Mouse (Mus musculus) intestine, embryonic 15.5 days (tissue): ENCODE data around the gene Hsd3b7. TPM values are rescaled to one million over a fixed set of nuclear protein-coding genes. Genes with fewer than 3 reads are reported as not detected.
"Not testable (repeated sequence)": the region's sequence is repeated elsewhere in the genome, so short reads cannot be mapped to it uniquely, and the experiment has no call there.

Experiments used
- ATAC-seq: fragments of 200-750 bp; cut with Nextera tagmentation; 2 replicates; pipeline ENCODE4 v1.8.0; 2017; ENCODE audit warnings: moderate TSS enrichment, moderate library complexity
- H3K27ac ChIP-seq: fragments of 300-500 bp; sonication (generic); 2 replicates; pipeline ENCODE4 v1.5.1; 2015; ENCODE audit warnings: mild to moderate bottlenecking, inconsistent platforms
- H3K27me3 ChIP-seq: fragments of 300-500 bp; sonication (generic); replicated peaks from 2 replicates; pipeline ENCODE4 v1.6.1; 2015; ENCODE audit warnings: inconsistent platforms
- H3K36me3 ChIP-seq: fragments of 300-500 bp; sonication (generic); 2 replicates; pipeline ENCODE4 v1.6.1; 2015; ENCODE audit warnings: inconsistent platforms
- H3K4me1 ChIP-seq: fragments of 300-500 bp; sonication (generic); replicated peaks from 2 replicates; pipeline ENCODE4 v1.6.1; 2015; ENCODE audit warnings: inconsistent platforms
- H3K4me2 ChIP-seq: fragments of 300-500 bp; sonication (generic); replicated peaks from 2 replicates; pipeline ENCODE4 v1.6.1; 2015; ENCODE audit warnings: mild to moderate bottlenecking, inconsistent platforms
- H3K4me3 ChIP-seq: fragments of 300-500 bp; sonication (generic); replicated peaks from 2 replicates; pipeline ENCODE4 v1.5.1; 2015; ENCODE audit warnings: inconsistent platforms
- H3K9ac ChIP-seq: fragments of 300-500 bp; sonication (generic); 2 replicates; pipeline ENCODE4 v1.6.1; 2015; ENCODE audit warnings: inconsistent platforms
- H3K9me3 ChIP-seq: fragments of 300-500 bp; sonication (generic); 2 replicates; pipeline ENCODE4 v1.6.1; 2016; ENCODE audit warnings: inconsistent platforms
- WGBS: fragments of 180-500 bp; shearing (Covaris S2); methylation state at CpG from one replicate; pipeline ENCODE4 v1.1.7; 2015; 5-methylcytosine and 5-hydroxymethylcytosine counted together
- polyA plus RNA-seq: library from polyadenylated mRNA; unstranded; fragments of >200 nt; fragmentation: Nextera tagmentation; extraction: Ambion mirVana; gene quantifications from 2 replicates; pipeline ENCODE4 v1.2.1, GENCODE M21; 2015

Hsd3b7 gene
- polyA plus RNA-seq, 1 experiment from 2014 or later: 28.0 TPM

DNA sequence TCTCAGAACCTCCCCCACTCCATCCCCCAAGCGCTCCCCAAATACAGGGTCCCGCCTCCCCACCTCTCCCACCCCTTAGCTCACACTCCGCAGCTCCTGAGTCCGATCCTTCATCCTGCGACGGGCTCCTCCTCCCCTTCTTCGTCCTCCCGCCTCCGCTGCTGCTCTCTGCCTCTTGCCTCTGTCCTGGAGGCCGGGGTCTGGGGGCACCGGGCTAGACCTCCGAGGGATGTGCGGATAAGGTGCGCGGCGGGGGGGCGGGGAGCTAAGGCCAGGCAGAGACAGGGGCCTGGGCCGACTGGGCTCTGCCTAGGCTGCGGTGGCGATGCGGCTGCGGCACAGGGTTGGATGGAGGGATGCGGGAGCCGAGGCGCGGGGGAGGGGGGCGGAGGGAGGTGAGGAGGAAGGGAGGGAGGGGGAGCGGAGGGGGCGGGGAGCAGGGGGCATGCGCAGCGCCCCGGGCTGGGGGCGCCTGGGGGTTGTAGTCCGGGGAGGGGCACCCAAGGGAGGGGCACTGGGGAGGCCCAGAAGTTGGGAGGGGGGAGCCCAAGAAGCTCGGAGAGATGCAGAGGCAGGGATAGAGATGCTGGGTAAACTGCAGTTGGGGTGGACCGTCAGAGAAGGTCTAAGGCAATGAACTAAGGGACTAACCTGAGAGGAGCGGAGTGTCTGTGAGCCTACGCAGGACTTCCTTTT lies 23.9 kb downstream of the Hsd3b7 start, which contains the start of the genes Stx4a and Stx1b:
TSS of gene Stx4a (plus strand) at position 119 of the 696 bp plus-strand sequence.
TSS of gene Stx1b (minus strand) at position 374 of the 696 bp plus-strand sequence.
- no peaks in the 10 kb centered on the region for H3K27me3 ChIP-seq
- 6% methylated on average over 24 of the region's 38 CpGs for WGBS
- H3K4me1 ChIP-seq: peaks cover 7% of the 10 kb centered on the region; the same call in 1 of the 2 replicates
- H3K4me3 ChIP-seq: peak within 1 kb of the TSS; percentile 56
- ATAC-seq: peak; percentile 68
- no peaks in the 10 kb centered on the region for H3K9me3 ChIP-seq
- H3K27ac ChIP-seq: no peak within 1 kb of the TSS
- peak within 1 kb of the TSS; percentile 67 for H3K9ac ChIP-seq
- H3K4me2 ChIP-seq: peak within 1 kb of the TSS; percentile 72
- H3K36me3 ChIP-seq: no peaks in the 10 kb centered on the region

DNA sequence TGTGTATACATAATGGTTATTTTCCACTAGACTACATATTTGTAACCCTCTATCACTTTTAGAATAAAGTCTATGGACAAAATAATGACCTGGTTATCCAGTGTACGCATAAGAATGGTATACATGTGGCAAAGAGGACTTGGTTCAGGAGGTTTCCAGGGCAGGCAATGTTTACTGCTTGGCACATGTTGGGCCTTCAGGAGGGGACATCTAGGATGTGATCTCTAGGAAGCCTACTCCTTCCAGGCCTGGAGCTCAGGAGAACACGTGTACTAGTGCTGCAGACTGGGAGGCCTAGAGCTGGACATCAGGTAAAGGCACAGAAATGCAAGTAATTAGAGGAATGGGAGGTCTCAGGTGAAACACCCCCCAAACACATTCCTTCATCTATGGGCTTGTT lies 35.1 kb downstream of the Hsd3b7 start:
- Histone ChIP-seq H3K36me3 (no peaks in the 10 kb centered on the region), H3K9me3 (no peaks in the 10 kb centered on the region), H3K9ac (no peak overlapping the region), H3K27ac (no peak overlapping the region), H3K4me1 (no peaks in the 10 kb centered on the region), H3K4me2 (no peak overlapping the region), H3K4me3 (no peak overlapping the region), H3K27me3 (no peaks in the 10 kb centered on the region)
- no peak for ATAC-seq
- 78% methylated on average over 2 of the region's 2 CpGs for WGBS

DNA sequence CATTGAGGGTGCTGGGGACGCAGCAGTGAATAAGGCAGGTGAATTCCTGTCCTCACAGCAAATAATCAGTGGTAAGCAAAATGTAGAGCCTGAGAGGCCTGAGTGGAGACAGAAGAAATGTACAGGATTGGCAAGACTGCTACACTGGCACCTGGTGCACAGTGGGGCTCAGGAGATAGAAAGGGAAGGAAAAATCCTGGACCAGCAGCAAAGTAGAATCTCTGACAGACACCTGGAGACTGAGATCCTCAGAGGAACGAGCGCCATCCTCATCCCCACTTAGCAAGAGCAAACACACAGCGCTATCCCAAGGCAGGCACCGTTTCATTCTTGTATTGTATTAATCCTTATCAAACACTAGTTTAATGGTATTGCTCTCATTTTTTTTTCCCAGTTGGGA lies 37.1 kb downstream of the Hsd3b7 start:
- 90% methylated on average over 5 of the region's 5 CpGs for WGBS
- Histone ChIP-seq H3K27me3 (no peaks in the 10 kb centered on the region), H3K9me3 (no peaks in the 10 kb centered on the region), H3K4me3 (no peak overlapping the region), H3K4me1 (peaks cover 5% of the 10 kb centered on the region; the same call in 1 of the 2 replicates), H3K36me3 (no peaks in the 10 kb centered on the region), H3K4me2 (no peak overlapping the region), H3K27ac (no peak overlapping the region), H3K9ac (no peak overlapping the region)
- ATAC-seq: no peak

DNA sequence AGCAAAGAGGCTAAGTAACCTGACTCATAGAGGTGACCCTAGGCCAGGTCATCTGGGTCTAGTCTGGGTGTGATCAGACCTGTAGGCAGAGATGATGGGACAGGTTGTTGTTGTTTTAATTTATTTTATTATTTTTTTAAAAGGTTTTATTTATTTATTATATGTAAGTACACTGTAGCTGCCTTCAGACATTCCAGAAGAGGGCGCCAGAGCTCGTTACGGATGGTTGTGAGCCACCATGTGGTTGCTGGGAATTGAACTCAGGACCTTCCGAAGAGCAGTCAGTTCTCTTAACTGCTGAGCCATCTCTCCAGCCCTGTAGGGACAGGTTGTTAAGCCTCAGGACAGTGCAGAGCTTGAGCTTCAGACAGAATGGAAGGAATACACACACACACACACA lies 37.5 kb downstream of the Hsd3b7 start:
- not testable (repeated sequence) for H3K9ac ChIP-seq, H3K36me3 ChIP-seq, ATAC-seq, H3K4me3 ChIP-seq, H3K4me1 ChIP-seq, H3K27me3 ChIP-seq, H3K27ac ChIP-seq, H3K9me3 ChIP-seq, H3K4me2 ChIP-seq
- WGBS: 82% methylated on average over 4 of the region's 4 CpGs

DNA sequence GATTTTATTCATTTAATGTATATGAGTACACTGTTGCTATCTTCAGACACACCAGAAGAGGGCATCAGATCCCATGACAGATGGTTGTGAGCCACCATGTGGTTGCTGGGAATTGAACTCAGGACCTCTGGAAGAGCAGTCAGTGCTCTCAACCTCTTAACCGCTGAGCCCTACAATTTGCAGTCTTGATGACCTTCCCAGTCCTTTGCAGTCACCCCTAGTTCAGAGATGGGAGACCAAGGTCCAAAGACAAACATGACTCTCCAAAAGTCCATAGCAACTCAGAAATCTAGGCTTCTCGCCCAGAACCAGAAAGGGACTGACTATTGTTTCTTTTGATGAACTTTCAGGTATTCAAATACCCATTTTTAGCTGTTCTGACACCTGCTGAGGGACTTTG lies 39.6 kb downstream of the Hsd3b7 start:
- H3K9ac ChIP-seq, ATAC-seq: not testable (repeated sequence)
- 82% methylated on average over 2 of the region's 2 CpGs for WGBS

DNA sequence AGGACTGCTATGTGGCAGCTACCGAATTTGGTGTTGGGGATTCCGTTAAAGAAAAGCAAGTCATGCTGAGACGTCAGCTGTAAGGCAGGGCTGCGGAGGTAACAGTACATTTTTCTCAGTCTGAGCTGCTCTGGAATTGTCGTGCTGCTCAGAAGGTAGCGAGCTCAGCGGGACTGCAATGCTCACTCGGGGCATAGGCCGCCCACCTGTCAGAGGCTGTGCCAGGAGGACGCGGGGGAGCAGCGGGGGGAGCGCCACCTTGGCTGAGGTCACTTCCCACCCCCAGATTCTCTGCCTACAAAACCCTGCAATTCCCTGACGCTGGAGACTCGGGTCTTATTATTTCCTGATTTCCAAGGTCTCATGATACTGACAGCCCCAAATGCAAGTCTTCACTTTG lies 40.5 kb downstream of the Hsd3b7 start:
- whole genome bisulfite sequencing: 6% methylated on average over 15 of the region's 15 CpGs
- peak overlapping the region; percentile 77 for H3K4me2 ChIP-seq
- peaks cover 5% of the 10 kb centered on the region; the same call in 1 of the 2 replicates for H3K4me1 ChIP-seq

More for the DNA sequence above, 39.6 kb downstream of the Hsd3b7 start:
- H3K4me2 ChIP-seq, H3K27me3 ChIP-seq, H3K36me3 ChIP-seq, H3K27ac ChIP-seq, H3K4me1 ChIP-seq, H3K9me3 ChIP-seq, H3K4me3 ChIP-seq: not testable (repeated sequence)

DNA sequence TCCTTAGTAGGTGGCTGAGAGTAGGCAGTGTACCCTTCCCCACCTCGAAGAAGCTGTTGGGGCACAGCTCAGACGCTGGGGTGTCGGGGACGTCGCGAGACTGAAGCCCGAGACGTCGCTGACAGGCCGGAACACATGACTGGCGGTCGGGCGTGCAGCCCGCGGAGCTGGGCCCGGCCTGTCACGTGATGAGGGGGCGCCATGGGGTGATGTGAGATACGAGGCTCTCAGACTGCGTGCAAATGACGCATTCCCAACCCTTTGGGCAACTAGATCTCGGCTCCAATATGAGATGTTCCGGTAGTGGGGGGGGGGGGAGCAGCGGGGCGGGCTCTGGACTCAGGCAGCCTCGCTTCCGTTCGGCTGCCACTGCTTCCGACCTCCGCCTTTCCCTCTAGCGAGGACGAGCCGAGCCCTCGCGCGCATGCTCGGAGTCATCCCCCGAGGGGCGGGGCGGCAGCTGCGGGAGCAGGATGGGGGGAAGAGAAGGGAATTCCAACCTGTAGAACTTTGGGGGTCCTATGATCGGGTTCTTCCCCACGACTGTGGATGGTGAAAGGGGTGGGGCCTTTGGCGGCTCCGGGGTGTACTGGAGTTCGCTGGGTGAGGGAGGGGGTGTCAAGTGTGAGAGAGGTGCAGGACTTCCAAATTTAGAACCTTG lies 41.1 kb downstream of the Hsd3b7 start:
- Histone ChIP-seq H3K9ac (peak overlapping the region; percentile 72), H3K9me3 (no peaks in the 10 kb centered on the region), H3K27me3 (no peaks in the 10 kb centered on the region), H3K27ac (peak overlapping the region; percentile 88), H3K36me3 (peaks cover 8% of the 10 kb centered on the region; the same call in 1 of the 2 replicates), H3K4me1 (peaks cover 5% of the 10 kb centered on the region; the same call in 1 of the 2 replicates), H3K4me2 (peak overlapping the region; percentile 77), H3K4me3 (peak overlapping the region; percentile 82)
- ATAC-seq: peak; percentile 94
- under 1% methylated on average over 42 of the region's 46 CpGs for WGBS

More for the DNA sequence above, 40.5 kb downstream of the Hsd3b7 start:
- Histone ChIP-seq H3K9me3 (no peaks in the 10 kb centered on the region), H3K9ac (peak overlapping the region; percentile 72), H3K36me3 (peaks cover 8% of the 10 kb centered on the region; the same call in 1 of the 2 replicates), H3K27me3 (no peaks in the 10 kb centered on the region), H3K4me3 (peak overlapping the region; percentile 82), H3K27ac (peak overlapping the region; percentile 88)
- ATAC-seq: peak; percentile 34

DNA sequence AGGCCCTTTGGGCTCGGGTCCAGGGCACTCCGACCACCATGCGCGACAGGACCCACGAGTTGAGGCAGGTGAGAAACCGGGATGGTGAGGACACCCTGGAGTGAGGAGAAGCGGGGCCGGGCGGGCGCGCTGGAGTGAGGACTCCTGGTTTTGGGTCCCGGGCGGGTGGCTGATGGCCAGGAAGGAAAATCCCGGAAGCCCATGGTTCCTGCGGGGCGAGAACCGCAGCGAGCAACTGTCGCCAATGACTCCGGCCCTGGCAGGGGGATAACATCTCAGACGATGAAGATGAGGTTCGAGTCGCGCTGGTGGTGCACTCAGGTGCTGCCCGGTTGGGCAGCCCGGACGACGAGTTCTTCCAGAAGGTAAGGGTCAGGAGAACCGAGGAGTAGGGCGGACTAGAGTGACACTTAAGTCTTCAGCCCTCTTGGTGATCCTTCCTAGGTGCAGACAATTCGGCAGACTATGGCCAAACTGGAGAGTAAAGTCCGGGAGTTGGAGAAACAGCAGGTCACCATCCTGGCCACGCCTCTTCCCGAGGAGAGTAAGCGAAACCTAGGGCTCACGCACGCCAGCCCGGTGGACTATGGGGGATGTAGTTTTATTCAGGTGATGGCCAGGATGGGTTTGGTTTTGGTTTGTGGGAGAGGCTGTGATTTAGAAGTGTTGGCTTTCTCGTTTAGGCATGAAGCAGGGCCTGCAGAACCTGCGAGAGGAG lies 41.8 kb downstream of the Hsd3b7 start:
- Histone ChIP-seq H3K4me1 (peaks cover 5% of the 10 kb centered on the region; the same call in 1 of the 2 replicates), H3K27ac (peak overlapping the region; percentile 88), H3K4me2 (peak overlapping the region; percentile 77), H3K9me3 (no peaks in the 10 kb centered on the region), H3K9ac (peak overlapping the region; percentile 72), H3K4me3 (peak overlapping the region; percentile 82), H3K36me3 (peaks cover 12% of the 10 kb centered on the region; the same call in 1 of the 2 replicates), H3K27me3 (no peaks in the 10 kb centered on the region)
- ATAC-seq: peak; percentile 78
- under 1% methylated on average over 40 of the region's 40 CpGs for WGBS

DNA sequence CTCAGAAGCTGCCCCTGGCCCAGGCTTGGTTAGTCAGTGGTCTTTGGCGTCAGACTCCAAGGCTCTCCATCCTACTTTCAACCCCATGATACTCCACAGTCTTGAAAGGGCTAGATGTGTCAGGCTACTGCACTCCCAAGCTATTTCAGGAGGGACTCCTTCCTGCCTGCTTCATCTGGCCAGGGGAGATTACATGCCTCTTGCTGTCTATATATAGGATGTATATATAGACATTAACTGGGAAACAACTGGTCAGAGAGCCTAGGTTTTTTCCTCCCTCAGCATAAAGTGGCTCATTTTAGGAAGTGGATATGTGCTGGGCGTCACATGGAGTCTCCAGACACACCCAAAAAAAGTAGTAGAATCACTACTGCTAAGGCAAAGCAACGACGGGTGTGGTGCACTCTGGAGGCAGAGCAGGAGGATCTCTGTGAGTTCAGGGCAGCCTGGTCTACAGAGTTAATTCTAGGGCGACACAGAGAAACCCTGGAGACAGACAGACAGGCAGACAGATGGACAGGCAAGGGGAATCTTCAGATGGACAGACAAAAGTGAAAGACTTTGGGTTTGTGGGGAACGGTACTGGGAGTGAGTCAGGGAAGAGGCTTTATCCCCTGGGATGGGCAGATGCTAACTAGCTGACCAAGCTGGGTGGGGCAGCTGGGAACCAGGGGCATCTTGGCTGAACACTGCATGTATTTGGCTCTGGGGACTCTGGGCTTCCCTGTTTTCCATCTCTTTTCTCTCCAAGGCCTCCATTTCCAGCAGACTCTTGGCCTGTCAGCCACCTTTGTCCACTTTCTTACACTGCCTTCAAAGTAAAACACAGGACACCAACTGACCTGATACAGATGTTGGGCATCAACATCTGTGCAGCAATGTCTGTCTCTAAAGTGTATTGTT lies 49.8 kb downstream of the Hsd3b7 start:
- Histone ChIP-seq H3K4me1 (no peaks in the 10 kb centered on the region), H3K36me3 (peaks cover 4% of the 10 kb centered on the region), H3K27me3 (no peaks in the 10 kb centered on the region), H3K4me2 (no peak overlapping the region), H3K27ac (no peak overlapping the region), H3K4me3 (no peak overlapping the region), H3K9ac (no peak overlapping the region), H3K9me3 (no peaks in the 10 kb centered on the region)
- 70% methylated on average over 6 of the region's 6 CpGs for WGBS
- no peak for ATAC-seq

DNA sequence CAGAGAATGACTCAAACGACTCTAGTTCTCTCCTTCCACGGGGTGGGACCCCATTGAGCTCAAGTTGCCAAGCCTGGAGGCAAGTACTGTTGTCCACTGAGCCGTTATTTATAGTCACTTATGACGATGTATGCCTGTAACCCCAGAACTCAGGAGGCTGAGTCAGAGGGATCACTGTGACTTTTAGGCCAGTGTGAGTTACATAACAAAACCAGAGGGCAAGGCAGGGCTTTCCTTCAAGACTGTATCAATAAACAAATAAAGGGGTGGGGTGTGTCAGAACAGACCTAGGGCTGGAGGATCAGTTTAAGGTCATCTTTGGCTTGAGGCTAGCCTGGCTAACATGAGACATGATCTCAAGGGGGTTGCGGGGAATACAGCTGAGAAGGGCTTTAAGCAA lies 50.5 kb downstream of the Hsd3b7 start:
- Histone ChIP-seq H3K4me1 (no peaks in the 10 kb centered on the region), H3K27ac (no peak overlapping the region), H3K36me3 (peaks cover 4% of the 10 kb centered on the region), H3K4me2 (no peak overlapping the region), H3K9ac (no peak overlapping the region), H3K27me3 (no peaks in the 10 kb centered on the region), H3K4me3 (no peak overlapping the region), H3K9me3 (no peaks in the 10 kb centered on the region)
- 68% methylated on average over 5 of the region's 5 CpGs for WGBS
- no peak for ATAC-seq
